In the genomic region with DNA sequence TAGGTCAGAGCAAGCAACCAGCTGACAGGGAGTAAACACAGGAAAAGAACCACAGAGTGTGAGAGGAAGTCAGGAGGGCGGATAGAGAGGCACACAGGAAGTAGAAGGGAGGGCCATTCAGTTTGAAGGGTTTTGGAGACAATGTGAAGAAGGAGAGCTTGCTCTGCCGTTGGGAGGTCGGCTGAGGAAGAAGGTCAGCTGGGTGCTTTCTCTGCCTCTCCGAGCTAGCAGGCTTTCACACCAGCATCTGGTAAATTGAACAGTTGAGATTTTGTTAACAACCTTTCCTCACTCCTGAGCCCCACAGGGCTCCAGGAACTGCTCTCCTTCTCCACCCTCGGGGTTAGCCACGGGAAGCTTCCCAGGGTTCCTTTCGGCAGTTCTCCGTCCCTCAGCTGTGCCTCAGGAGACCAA, we compare ENCODE assay signal across 8 mouse cellular contexts.
DNase-seq lines count a peak whose midpoint lies in the region; ATAC-seq and TF ChIP-seq lines count a peak whose summit lies in the region.

No protein-coding gene starts in this region.

- H3K79me2 ChIP-seq in myocyte (ENCODE audit: control insufficient read depth, insufficient read depth), result no peaks in the 10 kb centered on the region

- TF ChIP-seq POLR2A in myocyte (IDR thresholded peaks at IDR 0.05; ENCODE audit: insufficient read length, low read depth), result no peak

- H3K9ac ChIP-seq in neural tube, embryonic 15.5 days (replicated peaks), result no peak overlapping the region
- peak overlapping the region; percentile 32; the same call in 1 of the 2 replicates for H3K9ac ChIP-seq in heart, embryonic 14.5 days (ENCODE audit: low read length)

- H3K4me2 ChIP-seq in neural tube, embryonic 15.5 days, result 0 out of 2 replicates have a peak overlapping the region, but pooled peaks have one; percentile 20
- H3K4me2 ChIP-seq in heart, embryonic 14.5 days (ENCODE audit: low read length), result peak overlapping the region; percentile 48
- peak overlapping the region; percentile 49 for H3K4me2 ChIP-seq in myocyte (ENCODE audit: low read depth)

- H3K27me3 ChIP-seq in neural tube, embryonic 15.5 days (replicated peaks), result no peaks in the 10 kb centered on the region
- no peaks in the 10 kb centered on the region for H3K27me3 ChIP-seq in heart, embryonic 14.5 days (ENCODE audit: control insufficient read depth, insufficient read depth, low read length)
- no peaks in the 10 kb centered on the region for H3K27me3 ChIP-seq in myocyte (ENCODE audit: control insufficient read depth, insufficient read depth, insufficient read length)

- H3K9me3 ChIP-seq in neural tube, embryonic 15.5 days (replicated peaks), result no peaks in the 10 kb centered on the region
- no peaks in the 10 kb centered on the region for H3K9me3 ChIP-seq in heart, embryonic 14.5 days (ENCODE audit: control insufficient read depth, low read length)

- no peaks in the 10 kb centered on the region for H3K4me1 ChIP-seq in neural tube, embryonic 15.5 days
- H3K4me1 ChIP-seq in heart, embryonic 14.5 days (ENCODE audit: control insufficient read depth in 2 of 2, insufficient read depth in 2 of 2, low read length in 2 of 2), result peaks cover 0 to 4% of the 10 kb centered on the region in 2 experiments; a peak in 2 of 4 replicates

- no peak overlapping the region for H3K4me3 ChIP-seq in neural tube, embryonic 15.5 days (replicated peaks)
- H3K4me3 ChIP-seq in heart, embryonic 14.5 days (ENCODE audit: control insufficient read depth in 1 of 2, insufficient read depth in 1 of 2, low read depth in 1 of 2, low read length in 2 of 2), result peak overlapping the region; percentile 14 to 28; a peak in 3 of 4 replicates
- H3K4me3 ChIP-seq in myocyte, result peak overlapping the region; percentile 13

- H3ac ChIP-seq in myocyte (ENCODE audit: control insufficient read depth, insufficient read length), result no peak overlapping the region

- no peaks in the 10 kb centered on the region for H3K36me3 ChIP-seq in neural tube, embryonic 15.5 days
- H3K36me3 ChIP-seq in heart, embryonic 14.5 days (ENCODE audit: control insufficient read depth, insufficient read depth, low read length), result no peaks in the 10 kb centered on the region
- no peaks in the 10 kb centered on the region for H3K36me3 ChIP-seq in myocyte (ENCODE audit: control insufficient read depth, insufficient read depth)

- WGBS in neural tube, embryonic 15.5 days, result 71% methylated on average over 8 of the region's 8 CpGs
- WGBS in heart, embryonic 14.5 days, result 34% methylated on average over 8 of the region's 8 CpGs

- ATAC-seq in neural tube, embryonic 15.5 days (ENCODE audit: low FRiP score), result no peak
- no peak for ATAC-seq in heart, embryonic 14.5 days (ENCODE audit: insufficient number of reproducible peaks, insufficient read depth, low FRiP score, low read depth)

- intact Hi-C loops in left cerebral cortex, postnatal 10 days (cut with DNase I), result no loop called here

- no peak for DNase-seq in neural tube, embryonic 10.5 days (ENCODE audit: extremely low spot score, low spot score)
- peak; percentile 14 to 15 for DNase-seq in kidney, postnatal 4 days
- DNase-seq in layer of hippocampus, adult 8-10 months (ENCODE audit: low spot score in 2 of 2), result no peak
- no peak for DNase-seq in left cerebral cortex, postnatal 10 days (ENCODE audit: extremely low spot score in 1 of 2, low spot score in 2 of 2)
- no peak for DNase-seq in frontal cortex, postnatal 14 days (ENCODE audit: low spot score in 2 of 2)

- no peak overlapping the region for H3K27ac ChIP-seq in neural tube, embryonic 15.5 days (replicated peaks)
- peak overlapping the region in 1 of 2 experiments; percentile 26; a peak in 1 of 4 replicates for H3K27ac ChIP-seq in heart, embryonic 14.5 days (replicated peaks in 1 of 2; ENCODE audit: control insufficient read depth in 1 of 2, insufficient read depth in 1 of 2, low read depth in 2 of 2, low read length in 2 of 2)

TF ChIP-seq in myocyte, 11 proteins besides CTCF, POLR2A, EP300 and RAD21:
- no peak for TF ChIP-seq TCF3 (IDR thresholded peaks at IDR 0.05; ENCODE audit: insufficient read length, low read depth)
- no peak for TF ChIP-seq MAX (IDR thresholded peaks at IDR 0.05; ENCODE audit: low read depth)
- no peak for TF ChIP-seq USF1 (IDR thresholded peaks at IDR 0.05; ENCODE audit: low read depth)
- TF ChIP-seq E2F4 (IDR thresholded peaks at IDR 0.05; ENCODE audit: insufficient read depth), result no peak
- no peak for TF ChIP-seq MYOG (IDR thresholded peaks at IDR 0.05; ENCODE audit: control insufficient read depth in 1 of 3, insufficient read depth in 1 of 3, insufficient read length in 2 of 3, low read depth in 2 of 3)
- TF ChIP-seq CEBPB (IDR thresholded peaks at IDR 0.05; ENCODE audit: insufficient read depth, poor library complexity, severe bottlenecking), result no peak
- TF ChIP-seq MYOD1 (IDR thresholded peaks at IDR 0.05; ENCODE audit: control insufficient read depth in 1 of 3, insufficient read length in 2 of 3, low read depth in 2 of 3), result no peak
- TF ChIP-seq POLR2AphosphoS2 (IDR thresholded peaks at IDR 0.05; ENCODE audit: insufficient read length, low read depth), result no peak
- no peak for TF ChIP-seq REST (IDR thresholded peaks at IDR 0.05; ENCODE audit: insufficient read depth, insufficient read length)
- no peak for TF ChIP-seq TCF12 (IDR thresholded peaks at IDR 0.05; ENCODE audit: insufficient read depth, poor library complexity, severe bottlenecking)
- no peak for TF ChIP-seq SRF (IDR thresholded peaks at IDR 0.05; ENCODE audit: control insufficient read depth, insufficient read length, low read depth)

Comparison
In these comparisons a context has a peak if more than half of its experiments do, and no peak if none do; other contexts are left out.
1. DNase-seq: peak in kidney, postnatal 4 days (2 of 2); none in neural tube, embryonic 10.5 days (single experiment), layer of hippocampus, adult 8-10 months (0 of 2), left cerebral cortex, postnatal 10 days (0 of 2) and frontal cortex, postnatal 14 days (0 of 2).
2. Peak in every context shown above with its lines, with median percentiles within 50 percentile points of each other: H3K4me2 ChIP-seq.